Mouse (Mus musculus) frontal cortex, postnatal 10 days (tissue): ENCODE results near the gene Ednra.

Experiments used
- DNase-seq, 2 experiments: peaks; one replicate each; pipeline ENCODE4 v3.0.0; 2022; ENCODE audit warnings: low spot score in 2 of 2, mixed read lengths in 1 of 2

Gene Ednra

DNA sequence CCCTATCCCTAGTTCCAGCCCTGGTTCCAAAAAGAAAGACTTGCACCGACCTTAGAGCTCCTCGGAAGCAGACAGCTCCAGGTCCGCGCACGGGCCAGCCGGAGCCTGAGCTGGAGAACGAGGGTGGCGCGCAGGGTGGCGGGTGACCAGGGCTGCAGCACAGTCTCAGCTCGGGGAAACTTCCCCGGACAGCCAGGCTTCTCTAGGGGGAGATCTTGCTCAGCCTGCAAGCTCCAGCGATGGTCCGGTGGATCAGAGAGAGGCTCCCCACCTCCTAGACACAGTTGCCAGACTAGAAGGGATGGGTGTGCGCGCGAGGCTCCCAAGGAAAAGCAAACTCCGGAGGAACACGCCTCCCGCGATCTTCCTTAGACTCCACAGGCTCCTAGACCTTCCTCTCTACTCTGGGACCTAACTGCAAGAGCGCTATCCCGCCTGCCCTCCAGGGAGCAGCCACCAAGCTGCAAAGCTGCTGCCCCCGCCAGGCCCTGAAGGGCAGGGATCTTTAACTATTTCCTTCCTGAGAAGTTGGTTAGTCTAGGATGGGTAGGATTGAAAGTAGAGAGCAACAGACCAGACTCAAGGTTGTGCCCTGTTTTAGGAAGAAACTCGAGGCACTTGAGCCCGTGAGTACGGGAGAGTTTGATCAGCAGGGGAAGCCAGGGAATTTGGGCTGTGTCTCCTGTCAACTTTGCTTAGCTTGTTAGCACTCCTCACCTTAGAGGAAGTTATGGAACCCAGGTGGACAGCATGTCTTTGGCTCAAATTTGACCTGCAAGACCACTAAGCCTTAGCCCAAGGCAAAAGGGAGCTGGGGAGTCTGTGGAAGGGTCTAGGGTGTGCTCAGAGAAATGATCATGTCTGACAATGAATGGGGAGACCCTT, at the start of gene Ednra:
Gene Ednra, minus strand, starts transcription at position 419 of the 885 bp plus-strand sequence.
- peak in 1 of 2 experiments; percentile 34 for DNase-seq

DNA sequence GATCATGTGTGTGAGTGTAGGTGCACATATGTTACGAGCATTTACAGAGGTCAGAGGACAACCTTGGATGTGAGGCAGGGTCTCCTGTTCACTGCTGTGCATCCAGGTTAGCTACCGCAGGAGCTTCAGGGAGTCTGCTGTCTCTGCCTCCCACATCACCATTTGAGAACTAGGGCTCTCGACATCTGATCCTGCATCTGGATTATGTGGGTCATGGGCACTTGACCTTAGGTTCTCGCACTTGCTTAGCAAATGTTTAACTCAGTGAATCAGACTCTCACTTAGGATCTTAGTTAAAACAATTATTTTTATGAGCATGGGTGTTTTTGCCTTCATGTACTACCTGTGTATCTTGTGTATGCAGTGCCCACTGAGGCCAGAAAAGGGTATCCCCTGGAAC, 49.6 kb upstream of the Ednra start:
- DNase-seq = no peak

DNA sequence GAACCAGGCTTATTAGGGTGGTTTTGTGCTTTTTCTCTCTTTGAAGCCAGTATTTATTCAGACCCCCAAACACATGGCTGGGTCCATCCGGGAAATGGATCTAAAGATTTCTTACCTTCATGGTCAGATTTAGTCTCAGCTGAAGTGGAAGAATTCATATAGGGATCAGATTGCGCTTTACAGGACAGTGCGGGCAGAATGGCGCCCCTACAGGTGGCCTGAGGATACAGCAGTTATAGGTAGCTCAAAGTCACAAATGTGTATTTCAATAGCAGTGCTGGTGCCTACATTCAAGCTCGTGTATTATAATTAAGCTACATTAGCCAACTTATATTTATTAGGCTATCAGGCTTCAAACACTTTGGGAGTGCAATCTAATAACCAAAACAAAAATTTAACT, 49.0 kb upstream of the Ednra start:
- no peak for DNase-seq

DNA sequence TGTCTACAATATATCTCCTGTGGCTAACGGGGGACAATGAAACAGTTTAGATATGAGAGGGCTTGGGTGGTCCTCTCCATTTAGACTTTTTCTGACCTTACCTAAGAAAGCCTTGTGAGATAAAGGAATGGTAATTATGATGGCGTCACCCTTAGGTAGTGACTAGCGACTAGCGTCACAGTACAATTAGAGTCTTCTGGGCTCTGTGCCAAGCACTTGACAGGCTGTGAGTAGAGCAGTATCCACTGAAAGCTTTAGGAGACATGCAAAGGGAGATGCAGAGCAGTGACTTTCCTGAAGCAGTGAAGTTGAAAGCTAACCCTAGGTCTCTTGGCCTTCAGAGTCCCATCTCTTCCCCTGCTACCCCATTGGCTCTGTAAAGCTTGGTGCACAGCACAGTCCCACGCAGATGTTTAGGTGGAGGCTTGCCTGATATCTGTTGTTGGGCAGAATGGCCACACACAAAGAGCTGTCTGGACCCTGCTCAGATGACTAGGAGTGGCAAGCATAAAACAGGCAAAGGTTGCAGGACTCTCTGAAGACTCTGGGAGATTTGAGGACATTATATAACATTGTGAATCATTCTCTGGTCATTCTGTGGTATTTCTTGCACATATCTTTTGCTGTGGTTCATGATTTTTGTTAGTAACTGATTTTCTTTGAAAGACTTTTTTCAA, 48.1 kb upstream of the Ednra start:
- peak in 1 of 2 experiments; percentile 16 for DNase-seq

DNA sequence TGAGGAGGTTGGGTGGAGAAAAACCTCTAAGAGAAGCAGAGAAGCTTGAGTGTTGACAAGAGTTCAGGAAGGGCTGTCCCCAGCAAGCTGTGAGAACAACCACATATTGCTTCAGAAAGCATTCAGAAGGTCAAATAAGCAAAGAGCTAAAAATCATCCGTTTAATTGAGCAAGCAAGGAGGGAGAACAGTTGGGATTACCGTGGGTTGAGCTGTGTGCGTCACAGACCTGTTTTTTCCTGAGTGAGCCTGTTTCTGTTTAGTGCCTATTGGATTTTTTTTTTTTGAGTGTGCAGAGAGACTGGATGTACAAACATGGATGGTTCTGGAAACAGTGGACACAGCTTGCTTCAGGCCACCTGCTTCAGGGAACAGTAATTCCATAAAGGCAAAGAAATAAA, 46.7 kb upstream of the Ednra start:
- DNase-seq = no peak

DNA sequence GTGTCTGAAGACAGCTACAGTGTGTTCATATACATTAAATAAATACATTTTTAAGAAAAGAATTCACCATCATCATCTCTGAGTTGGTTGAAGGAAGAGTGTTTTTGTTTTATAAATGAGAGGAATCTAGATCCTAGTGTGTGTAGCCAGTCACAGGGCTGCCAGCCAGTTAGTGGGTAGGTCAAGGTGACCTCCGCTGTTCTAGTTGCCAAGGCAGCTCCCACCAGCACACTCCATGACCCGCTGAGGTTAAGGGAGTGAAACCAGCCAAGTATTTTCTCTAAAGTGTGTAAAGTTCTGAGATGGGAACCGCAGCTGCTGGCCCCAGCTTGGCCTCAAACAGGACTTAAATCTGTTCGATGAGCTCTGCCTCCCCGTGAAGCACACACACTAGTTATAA, 44.7 kb upstream of the Ednra start:
- DNase-seq = no peak

DNA sequence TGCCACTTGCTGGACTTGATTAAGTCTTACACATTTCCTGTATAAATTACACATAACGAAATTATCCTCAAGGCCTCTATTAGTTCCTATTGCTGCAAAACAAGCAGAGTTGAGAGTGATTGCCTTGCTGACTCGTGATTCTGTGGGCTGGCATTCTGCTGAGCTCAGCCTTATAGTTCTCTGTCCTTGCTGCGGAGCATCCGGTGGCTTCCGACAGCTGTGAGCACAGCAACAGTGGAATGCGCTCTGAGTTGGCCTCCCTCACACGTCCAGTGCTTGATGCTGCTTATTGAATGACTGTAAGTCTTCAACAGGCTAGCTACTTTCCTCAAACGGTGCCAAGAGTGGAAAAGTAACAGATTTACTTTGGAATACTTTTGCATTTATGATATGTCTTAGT, 40.0 kb upstream of the Ednra start:
- no peak for DNase-seq

DNA sequence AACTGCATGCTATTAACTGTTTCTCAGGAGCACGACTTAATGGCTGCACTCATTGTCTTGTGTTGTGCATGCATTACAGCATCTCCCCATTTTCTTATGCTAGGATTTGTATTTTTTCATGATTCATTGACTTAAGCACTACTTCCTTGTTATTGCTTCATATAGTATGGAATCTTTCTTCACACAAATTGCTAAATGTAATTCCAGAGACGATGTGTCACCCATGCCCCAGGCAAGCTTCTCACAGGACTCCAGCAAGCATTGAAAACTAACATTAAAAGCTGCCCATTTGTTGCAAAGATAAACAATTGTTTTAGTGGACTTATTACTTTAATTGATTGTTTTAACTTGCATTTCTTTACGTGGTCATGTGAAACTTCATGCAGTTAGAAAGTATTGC, 38.7 kb upstream of the Ednra start:
- DNase-seq = no peak

DNA sequence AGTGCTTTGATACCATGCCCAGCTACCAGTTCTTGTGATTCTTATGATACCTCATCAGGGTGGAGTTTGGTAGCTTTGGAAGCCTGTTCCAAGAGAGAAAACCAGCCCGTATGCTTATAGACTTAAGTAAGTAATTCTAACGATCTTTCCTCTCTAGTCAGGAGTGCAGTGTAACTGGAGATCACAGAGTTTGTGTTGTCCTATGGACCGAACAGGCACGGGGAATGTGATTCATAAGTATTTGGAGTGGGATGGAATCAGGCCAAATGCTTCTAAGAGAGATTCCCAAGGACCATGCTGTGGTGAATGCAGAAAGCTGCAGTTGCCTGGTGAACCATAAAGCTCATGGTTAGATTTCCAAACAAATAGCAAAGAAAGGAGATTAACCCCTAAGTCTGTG, 31.2 kb upstream of the Ednra start:
- no peak for DNase-seq

DNA sequence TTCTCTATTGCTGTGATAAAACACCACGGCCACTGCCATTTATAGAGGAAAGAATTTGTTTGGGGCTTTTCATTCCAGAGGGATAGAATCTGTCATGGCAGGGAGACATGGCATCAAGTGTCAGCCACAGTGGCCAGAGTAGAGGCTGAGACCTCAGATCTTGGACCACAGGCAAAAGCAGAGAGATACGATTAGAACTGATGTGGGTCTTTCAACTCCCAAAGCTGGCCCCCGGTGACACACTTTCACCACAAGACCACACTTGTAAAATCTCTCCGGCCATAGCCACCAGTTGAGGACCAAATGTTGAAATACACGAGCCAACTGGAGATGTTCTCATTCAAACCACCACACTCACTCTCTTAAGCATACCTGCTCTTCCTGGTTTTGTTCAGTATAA, 29.5 kb upstream of the Ednra start:
- DNase-seq = no peak

DNA sequence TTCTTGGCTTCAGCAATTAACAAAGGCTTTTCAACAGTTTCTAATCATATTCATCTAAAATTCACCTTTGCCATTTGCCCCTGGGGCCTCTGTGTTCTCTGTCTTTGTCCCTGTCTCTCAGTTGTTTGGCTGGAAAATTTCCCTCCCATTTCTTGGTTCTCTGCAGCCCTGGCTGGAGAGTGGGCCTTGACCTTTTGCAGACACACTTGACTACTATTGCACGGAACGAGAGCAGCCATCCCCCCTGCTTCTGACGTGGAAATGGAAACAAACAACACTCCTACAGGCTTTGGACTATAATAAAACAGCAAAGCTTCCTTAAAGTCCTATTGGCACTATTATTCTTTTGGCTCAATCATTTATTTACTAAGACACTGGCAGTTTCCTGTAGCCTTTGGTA, 27.8 kb upstream of the Ednra start:
- no peak for DNase-seq

DNA sequence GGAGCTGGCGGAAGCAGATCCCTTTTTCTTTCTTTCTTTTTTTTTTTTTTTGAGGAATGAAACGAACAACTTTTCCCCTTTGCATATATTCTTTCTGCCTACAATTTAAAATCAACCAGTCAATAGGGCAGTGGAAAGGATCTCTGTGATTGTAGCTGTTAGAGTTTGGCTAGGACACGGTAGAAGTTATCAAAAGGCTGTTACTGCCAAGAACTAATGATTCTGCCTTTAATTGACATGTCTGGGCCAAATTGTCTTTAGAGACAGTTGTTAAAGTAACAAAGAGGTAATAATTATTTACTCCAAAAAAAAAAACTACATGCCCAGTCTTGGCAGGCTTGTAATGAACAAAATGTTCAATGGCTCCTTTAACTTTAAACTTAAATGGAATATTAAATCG, 26.1 kb upstream of the Ednra start:
- no peak for DNase-seq

DNA sequence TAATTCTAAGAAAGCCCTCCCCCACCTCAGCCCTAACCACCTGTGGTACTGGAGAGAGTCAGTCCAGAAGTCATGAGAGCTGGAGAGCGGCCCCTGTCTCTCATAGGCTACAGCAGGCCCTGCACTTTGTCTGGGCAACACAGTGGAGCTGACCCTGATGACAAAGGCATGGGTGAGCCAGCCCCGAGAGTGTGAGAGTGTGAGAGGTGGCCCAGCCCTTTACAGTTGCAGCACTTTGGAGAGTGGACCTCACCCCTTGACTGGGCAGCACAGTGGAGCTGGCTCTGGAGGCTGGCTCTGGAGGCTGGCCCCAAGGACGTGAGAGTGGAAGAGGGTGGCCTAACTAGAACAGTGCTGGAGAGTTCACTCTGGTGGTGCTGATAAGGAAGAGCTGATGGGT, 20.2 kb upstream of the Ednra start:
- no peak for DNase-seq

DNA sequence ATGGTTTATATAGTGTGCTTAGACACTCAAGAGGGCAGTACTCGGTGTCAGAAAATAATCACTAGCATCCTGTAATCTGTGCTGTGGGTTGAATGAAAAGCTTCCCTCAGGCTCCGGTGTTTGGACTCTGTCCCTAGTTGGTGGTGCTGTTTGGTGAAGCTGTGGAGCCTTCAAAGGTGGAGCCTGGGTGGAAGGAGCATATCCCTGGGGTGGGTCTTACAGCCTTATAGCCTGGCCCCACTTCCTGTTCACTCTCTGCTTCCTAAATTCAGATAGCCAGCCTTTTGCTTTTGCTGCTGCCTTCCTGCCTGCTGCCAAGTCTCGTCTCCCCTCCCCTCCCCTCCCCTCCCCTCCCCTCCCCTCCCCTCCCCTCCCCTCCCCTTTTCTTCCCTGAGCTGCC, 18.1 kb upstream of the Ednra start:
- no peak for DNase-seq

DNA sequence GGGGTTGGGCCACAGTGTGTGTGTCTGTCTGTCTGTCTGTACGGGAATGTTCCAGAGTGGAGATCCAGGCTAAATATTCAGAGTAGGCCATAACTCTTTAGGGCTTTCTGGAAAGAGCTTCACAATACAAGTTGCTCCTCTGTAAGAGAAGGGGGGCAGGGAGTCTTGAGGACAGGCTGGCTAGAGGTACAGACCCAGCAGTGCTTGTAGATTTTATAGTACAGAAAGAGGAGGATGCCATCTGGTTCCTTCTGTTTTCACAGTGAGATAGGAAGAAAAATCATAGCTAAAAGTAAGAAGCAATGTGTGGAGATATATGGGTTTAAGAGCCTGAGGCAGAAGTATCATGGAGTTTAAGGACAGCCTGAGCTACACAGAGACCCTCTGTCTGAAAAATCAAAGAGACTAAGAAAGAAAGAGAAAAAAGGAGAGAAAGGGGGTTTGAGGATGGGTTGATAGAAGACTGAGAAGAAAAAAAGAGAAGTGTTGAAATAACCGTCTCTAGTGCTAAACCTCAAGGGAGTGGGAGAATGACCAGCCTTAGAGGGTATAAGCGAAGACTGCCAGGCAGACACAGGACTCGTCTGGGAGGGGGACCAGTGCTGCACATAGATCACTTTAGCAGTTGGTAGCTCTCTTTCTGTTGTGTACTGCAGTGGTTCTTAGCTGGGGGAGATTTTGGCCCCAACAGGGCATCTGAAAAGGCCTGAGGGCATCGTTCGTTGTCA, 16.9 kb upstream of the Ednra start:
- no peak for DNase-seq

DNA sequence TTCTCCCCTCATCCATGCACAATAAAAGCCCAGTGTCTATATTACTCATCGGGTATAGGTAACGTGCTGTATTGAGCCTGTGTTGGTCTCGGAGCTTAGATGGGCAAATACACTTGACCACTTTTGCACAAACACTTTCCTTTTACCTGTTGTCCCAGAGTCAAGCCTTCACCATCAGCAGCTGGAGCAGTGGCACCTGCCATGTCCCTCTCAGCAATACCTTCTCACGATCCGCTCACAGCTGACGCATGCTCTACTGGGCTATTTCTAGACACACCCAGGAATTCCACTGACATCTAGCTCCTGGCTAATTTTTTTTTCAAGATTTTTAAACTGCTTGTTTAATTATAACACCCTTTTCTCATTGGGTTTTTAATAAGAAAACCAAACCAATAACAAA, 14.2 kb upstream of the Ednra start:
- no peak for DNase-seq

DNA sequence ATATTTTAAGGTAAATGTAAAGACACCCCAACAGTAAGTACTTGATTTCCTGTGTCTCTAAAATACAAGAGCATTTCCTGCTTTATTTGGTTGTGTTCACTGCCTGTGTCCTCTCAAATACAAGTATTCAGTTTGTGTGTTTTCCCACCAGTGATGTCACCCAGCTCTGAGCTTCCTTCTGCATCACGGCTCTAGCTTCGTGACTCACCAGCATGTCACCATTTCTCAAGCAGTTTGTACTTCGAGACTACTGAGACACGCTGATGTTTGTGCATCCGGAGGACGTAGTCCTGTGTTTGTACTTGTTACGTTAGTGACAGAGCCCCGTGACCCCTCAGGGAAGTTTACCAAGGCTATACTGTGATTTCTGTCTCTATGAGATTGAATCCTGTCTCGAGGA, 13.1 kb upstream of the Ednra start:
- no peak for DNase-seq

DNA sequence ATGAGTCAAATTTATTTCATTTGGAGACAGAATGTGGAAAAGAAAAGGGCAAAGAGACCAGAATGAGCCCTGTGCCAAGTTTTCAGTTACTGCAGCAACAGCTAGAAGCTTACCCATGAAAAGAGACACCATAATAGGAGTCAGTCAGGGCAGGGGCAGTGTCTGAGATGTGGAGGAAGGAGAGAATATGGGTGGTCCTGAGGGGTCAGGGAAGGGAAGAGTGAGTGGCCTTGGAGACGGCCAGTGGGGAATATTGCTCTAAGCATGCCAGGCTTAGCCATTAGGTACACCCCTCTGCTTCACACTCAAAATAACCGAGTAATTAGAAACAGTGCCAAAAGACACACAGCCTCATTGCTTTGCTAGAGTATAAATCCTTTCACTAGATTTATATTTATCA, 9.5 kb upstream of the Ednra start:
- no peak for DNase-seq

DNA sequence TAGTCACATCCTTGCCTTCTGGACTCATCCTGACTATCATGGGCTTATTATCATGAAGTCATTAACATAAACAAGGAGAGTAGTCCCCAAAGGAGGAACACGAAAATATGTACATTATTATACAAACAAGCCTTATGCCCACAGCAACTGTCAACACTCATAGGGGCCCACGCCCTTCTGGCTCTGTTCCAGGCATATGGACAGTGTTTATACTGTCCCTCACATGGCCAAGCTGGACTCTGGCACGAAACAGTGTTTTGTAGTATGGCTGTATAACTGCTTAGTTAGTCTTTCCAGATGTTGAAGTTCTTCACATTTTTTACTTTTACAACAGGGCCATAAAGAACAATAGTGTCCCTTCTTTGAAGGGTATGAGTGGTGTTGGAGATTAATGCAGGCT, 8.7 kb upstream of the Ednra start:
- DNase-seq = no peak

DNA sequence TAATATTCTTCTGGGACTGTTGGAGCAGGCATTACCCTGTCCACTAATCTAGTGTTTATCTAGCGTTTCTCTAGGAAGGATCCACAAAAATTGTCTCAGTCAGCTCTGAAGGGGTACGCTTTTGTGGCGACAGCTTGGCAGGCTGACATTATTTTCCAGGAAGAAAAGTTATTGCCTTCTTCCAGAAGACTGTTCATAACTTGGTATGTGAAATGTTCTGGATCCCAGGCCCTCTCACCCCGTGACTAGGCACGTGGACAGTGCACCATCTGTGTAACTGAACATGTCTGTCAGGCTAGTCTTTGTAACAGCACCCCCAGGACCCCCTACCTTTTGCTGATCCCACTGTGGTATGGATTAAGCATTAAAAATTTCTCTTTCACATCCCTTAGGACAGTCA, 1.1 kb upstream of the Ednra start:
- DNase-seq = no peak

DNA sequence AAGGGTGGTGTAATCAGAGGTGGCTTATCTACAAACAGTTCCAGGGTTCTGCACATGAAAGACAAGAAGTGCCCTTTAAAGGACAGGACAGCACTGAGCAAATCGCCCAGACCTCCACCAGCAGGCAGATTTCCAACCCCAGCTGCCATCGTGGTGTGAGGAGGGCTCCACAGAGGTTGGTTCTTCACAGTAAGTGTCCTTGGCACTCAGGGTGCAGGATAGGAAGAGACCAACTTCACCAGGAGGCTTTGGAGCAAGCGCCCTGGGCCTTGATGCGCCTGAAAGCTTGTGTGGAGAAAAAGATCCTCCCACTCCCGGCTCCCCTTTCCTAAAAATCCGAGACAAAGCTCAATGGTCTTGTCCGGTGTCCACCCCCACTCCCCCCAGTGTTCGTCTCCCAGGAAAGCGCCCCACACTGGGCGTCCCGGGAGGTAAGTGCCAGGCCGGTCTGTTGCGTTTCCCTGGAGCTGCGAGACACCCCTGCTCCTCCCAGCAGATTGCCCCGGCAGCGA, 674 bp downstream of the Ednra start:
- DNase-seq = no peak

DNA sequence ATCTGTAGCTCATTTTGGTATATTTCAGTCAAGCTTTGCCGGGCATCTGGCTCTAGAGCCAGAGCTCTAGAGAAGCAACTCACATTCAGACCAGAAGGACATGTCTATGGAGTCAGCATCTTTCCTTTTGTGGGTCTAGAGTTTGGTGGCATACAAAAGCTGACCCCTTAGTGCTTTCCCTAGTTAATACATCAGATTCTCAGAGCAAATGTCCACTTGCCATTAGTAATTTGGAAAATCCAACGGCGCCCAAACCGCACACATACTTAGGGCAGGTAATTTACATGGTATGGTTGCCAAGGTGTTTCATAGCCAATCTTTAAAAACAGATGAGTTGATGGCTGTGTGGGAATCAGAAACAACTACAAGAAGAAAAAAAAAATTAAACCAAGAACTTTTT, 1.2 kb downstream of the Ednra start:
- no peak for DNase-seq

DNA sequence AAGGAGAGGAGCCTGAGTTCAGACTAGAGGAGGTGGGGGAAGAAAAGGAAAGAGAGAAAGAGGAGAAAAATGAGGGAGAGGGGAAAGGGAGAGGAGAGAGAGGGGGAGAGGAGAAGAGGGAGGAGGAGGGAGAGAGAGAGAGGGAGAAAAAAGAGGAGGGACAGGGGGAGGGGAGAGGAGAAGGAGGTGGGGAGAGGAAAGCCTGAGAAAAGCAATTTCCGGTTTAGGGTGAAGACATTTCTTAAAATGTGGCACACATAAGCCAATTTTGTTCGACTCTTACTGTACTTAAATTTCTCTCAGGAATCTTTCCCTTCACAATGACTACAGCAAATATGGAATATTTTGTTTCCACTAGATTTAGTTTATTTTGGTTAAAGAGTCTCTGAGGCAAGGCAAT, 5.3 kb downstream of the Ednra start:
- DNase-seq = no peak
